Mouse (Mus musculus): ENCODE measurements around the gene Sim2. TPM values are rescaled to one million over a fixed set of nuclear protein-coding genes. Genes with fewer than 3 reads are reported as not detected.

The Sim2 gene
- polyA plus RNA-seq, 1 experiment from 2014 or later = 0.83 TPM

Small RNA genes lying within 50 kb of the gene (microRNA-seq; reads per million reads assigned to microRNA genes)
- gene Gm23062 = not detected

Other genes starting within 250 kb of the Sim2 start
- 70.1 and 71.6 TPM in 2 replicates for gene Chaf1b, start 201.0 kb upstream of the Sim2 start, polyA plus RNA-seq (2016; fragmentation: Nextera tagmentation; extraction: Ambion mirVana)
- not detected in 2 replicates for gene Cldn14, start 76.1 kb upstream of the Sim2 start, polyA plus RNA-seq (2016; fragmentation: Nextera tagmentation; extraction: Ambion mirVana)
- 12.6 and 13.3 TPM in 2 replicates for gene Hlcs, start 228.6 kb downstream of the Sim2 start, polyA plus RNA-seq (2016; fragmentation: Nextera tagmentation; extraction: Ambion mirVana)
- 3.4 and 3.9 TPM in 2 replicates for gene Ripply3, start 243.5 kb downstream of the Sim2 start, polyA plus RNA-seq (2016; fragmentation: Nextera tagmentation; extraction: Ambion mirVana)

Measured in midbrain, embryonic 12.5 days (tissue).